Mouse (Mus musculus) stomach, postnatal 0 days (tissue): ENCODE data around the gene Tubgcp6. TPM values are rescaled to one million over a fixed set of nuclear protein-coding genes. Genes with fewer than 3 reads are reported as not detected.

Source experiments
- ATAC-seq: fragments of 200-750 bp; cut with Nextera tagmentation; 2 replicates; pipeline ENCODE4 v1.8.0; 2017; ENCODE audit not compliant: low FRiP score, low TSS enrichment
- DNase-seq: peaks from one replicate; pipeline ENCODE4 v3.0.0-alpha.2; 2016; ENCODE audit warnings: low spot score
- H3K27ac ChIP-seq: fragments of 300-500 bp; sonication (generic); replicated peaks from 2 replicates; pipeline ENCODE4 v1.5.1; 2014; ENCODE audit warnings: mild to moderate bottlenecking, control low read depth
- H3K27me3 ChIP-seq: fragments of 300-500 bp; sonication (generic); 2 replicates; pipeline ENCODE4 v1.6.1; 2014; ENCODE audit warnings: low read length; ENCODE audit not compliant: control insufficient read depth, insufficient read depth
- H3K36me3 ChIP-seq: fragments of 300-500 bp; sonication (generic); 2 replicates; pipeline ENCODE4 v1.6.1; 2014; ENCODE audit warnings: low read length, mixed read lengths; ENCODE audit not compliant: control insufficient read depth, insufficient read depth
- H3K4me1 ChIP-seq: fragments of 300-500 bp; sonication (generic); replicated peaks from 2 replicates; pipeline ENCODE4 v1.6.1; 2014; ENCODE audit warnings: antibody characterized with exemption; ENCODE audit not compliant: control insufficient read depth, insufficient read depth
- H3K4me2 ChIP-seq: fragments of 300-500 bp; sonication (generic); replicated peaks from 2 replicates; pipeline ENCODE4 v1.6.1; 2014; ENCODE audit warnings: low read depth, mild to moderate bottlenecking, control low read depth, moderate library complexity
- H3K4me3 ChIP-seq: fragments of 300-500 bp; sonication (generic); 2 replicates; pipeline ENCODE4 v1.5.1; 2014; ENCODE audit warnings: low read depth, low read length, control low read depth
- H3K9ac ChIP-seq: fragments of 300-500 bp; sonication (generic); 2 replicates; pipeline ENCODE4 v1.6.1; 2014; ENCODE audit warnings: mild to moderate bottlenecking, low read length, control low read depth, mixed read lengths
- H3K9me3 ChIP-seq: fragments of 300-500 bp; sonication (generic); 2 replicates; pipeline ENCODE4 v1.6.1; 2016; ENCODE audit warnings: low read length; ENCODE audit not compliant: control insufficient read depth
- CTCF ChIP-seq: IDR thresholded peaks from 2 replicates; pipeline ENCODE4 v1.5.1; 2016; ENCODE audit warnings: antibody characterized with exemption, low read depth, mild to moderate bottlenecking, moderate library complexity
- EP300 ChIP-seq: optimal IDR thresholded peaks from 2 replicates; pipeline ENCODE3; 2016; ENCODE audit warnings: antibody characterized with exemption
- WGBS: fragments of 180-500 bp; shearing (Covaris S2); extraction: QIAGEN DNeasy Blood & Tissue Kit; methylation state at CpG from one replicate; pipeline ENCODE4 v1.1.7; 2014; 5-methylcytosine and 5-hydroxymethylcytosine counted together
- polyA plus RNA-seq: library from polyadenylated mRNA; unstranded; fragments of >200 nt; fragmentation: Nextera tagmentation; extraction: Ambion mirVana; gene quantifications from 2 replicates; pipeline ENCODE4 v1.2.1, GENCODE M21; 2015

The Tubgcp6 gene
- polyA plus RNA-seq, 1 experiment from 2014 or later: 4.0 TPM

DNA sequence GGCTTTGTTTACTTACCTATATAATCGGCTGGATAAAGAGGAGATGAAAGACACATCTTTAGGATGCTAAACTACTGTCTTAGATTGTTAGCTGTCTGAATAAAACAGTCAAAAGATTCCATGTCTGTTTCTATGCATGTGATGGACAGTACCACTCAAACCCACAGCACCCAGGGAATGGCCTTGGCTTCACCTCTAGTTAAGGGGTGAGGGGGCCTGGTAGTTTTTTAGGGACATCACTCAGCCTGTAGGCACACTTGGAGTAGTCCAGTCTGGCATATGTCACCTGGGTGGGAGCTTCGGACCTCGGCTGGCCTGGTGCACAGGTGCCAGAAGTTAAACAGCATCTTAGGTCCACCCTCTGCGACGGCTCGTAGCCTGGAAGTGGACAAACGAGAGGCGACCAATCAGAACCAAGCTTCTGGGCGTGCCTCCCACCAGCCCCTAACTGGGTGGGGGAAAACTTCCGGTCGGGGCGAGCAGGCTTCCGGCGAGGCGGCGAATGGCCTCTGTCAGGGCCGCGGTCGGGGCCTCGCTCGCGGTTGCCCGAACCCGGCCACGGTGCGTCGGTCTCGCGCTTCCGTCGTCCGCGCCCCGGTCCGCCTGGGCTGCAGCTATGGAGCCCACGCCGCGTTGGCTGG lies 34.2 kb downstream of the Tubgcp6 start, which contains the start of gene Selenoo:
TSS of gene Selenoo (plus strand) at position 478 of the 641 bp plus-strand sequence.
- Histone ChIP-seq H3K4me3 (peak within 1 kb of the TSS; percentile 93), H3K36me3 (peaks cover 26% of the 10 kb centered on the region), H3K4me1 (no peaks in the 10 kb centered on the region; the same call in 1 of the 2 replicates), H3K9me3 (no peaks in the 10 kb centered on the region), H3K27ac (peak within 1 kb of the TSS; percentile 94), H3K9ac (peak within 1 kb of the TSS; percentile 96), H3K27me3 (no peaks in the 10 kb centered on the region), H3K4me2 (peak within 1 kb of the TSS; percentile 96)
- ATAC-seq (peak; percentile 93), DNase-seq (peak; percentile 94)
- WGBS: under 1% methylated on average over 31 of the region's 38 CpGs
- TF ChIP-seq CTCF (no peak), EP300 (no peak)

DNA sequence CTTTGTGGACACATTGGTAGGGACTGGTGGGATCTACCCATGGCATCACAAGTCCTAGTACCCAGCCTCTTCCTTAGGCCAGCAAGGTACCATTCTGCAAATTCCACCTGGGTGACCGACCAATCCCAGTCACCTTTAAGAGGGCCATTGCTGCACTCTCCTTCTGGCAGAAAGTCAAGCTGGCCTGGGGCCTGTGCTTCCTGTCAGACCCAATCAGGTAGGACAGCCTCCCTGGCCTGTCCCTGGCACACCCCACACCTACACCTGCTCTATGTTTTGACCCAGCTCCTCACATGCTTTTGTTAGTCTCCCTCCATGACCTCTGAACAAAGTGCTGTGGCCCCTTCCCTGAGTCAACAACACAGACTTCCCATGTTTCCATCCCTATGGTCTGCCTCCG lies 38.1 kb downstream of the Tubgcp6 start:
- Histone ChIP-seq H3K27me3 (no peaks in the 10 kb centered on the region), H3K4me2 (no peak overlapping the region), H3K9ac (no peak overlapping the region), H3K4me1 (no peaks in the 10 kb centered on the region; the same call in 1 of the 2 replicates), H3K27ac (no peak overlapping the region), H3K36me3 (peaks cover 26% of the 10 kb centered on the region), H3K9me3 (no peaks in the 10 kb centered on the region), H3K4me3 (no peak overlapping the region)
- TF ChIP-seq CTCF: no peak
- TF ChIP-seq EP300: no peak
- DNase-seq (no peak), ATAC-seq (no peak)
- 79% methylated on average over 2 of the region's 2 CpGs for WGBS

DNA sequence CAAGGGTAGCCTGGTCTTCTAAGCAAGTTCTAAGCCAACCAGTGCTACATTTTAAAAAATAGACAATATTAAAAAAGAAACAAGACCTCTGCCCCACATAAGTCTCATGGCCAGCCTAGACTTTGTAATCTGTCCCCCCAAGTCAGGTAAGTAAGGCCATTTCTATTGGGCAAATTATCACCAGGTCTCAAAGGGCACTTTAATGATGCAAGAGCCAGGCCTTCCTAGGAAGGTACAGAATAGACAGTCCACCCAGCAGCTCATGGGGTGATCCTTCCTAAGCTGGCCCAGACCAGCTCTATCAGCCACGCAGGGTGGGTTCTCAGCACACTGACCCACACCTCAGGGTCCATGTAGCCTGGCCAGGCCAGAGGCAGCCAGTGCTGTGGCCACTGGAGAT lies 39.0 kb downstream of the Tubgcp6 start:
- Histone ChIP-seq H3K27ac (no peak overlapping the region), H3K4me1 (no peaks in the 10 kb centered on the region), H3K9me3 (no peaks in the 10 kb centered on the region), H3K36me3 (peaks cover 26% of the 10 kb centered on the region), H3K27me3 (no peaks in the 10 kb centered on the region), H3K4me3 (no peak overlapping the region), H3K4me2 (no peak overlapping the region), H3K9ac (no peak overlapping the region)
- 100% methylated on average over 1 of the region's 1 CpGs for WGBS
- ATAC-seq: no peak
- no peak for DNase-seq
- TF ChIP-seq CTCF: no peak
- no peak for TF ChIP-seq EP300

GRCm38 (mm10) chr15:89078208-89078836 lies 44.6 kb downstream of the Tubgcp6 start:
- Histone ChIP-seq H3K27me3 (no peaks in the 10 kb centered on the region), H3K27ac (peak overlapping the region; percentile 94), H3K36me3 (0 out of 2 replicates have a peak, but pooled peaks cover 3% of the 10 kb centered on the region), H3K9me3 (no peaks in the 10 kb centered on the region), H3K4me1 (peaks cover 10% of the 10 kb centered on the region), H3K4me2 (peak overlapping the region; percentile 82), H3K4me3 (peak overlapping the region; percentile 85), H3K9ac (peak overlapping the region; percentile 94)
- TF ChIP-seq CTCF (no peak), EP300 (no peak)
- DNase-seq (peak; percentile 86), ATAC-seq (peak; percentile 72)
- 34% methylated on average over 9 of the region's 9 CpGs for WGBS

DNA sequence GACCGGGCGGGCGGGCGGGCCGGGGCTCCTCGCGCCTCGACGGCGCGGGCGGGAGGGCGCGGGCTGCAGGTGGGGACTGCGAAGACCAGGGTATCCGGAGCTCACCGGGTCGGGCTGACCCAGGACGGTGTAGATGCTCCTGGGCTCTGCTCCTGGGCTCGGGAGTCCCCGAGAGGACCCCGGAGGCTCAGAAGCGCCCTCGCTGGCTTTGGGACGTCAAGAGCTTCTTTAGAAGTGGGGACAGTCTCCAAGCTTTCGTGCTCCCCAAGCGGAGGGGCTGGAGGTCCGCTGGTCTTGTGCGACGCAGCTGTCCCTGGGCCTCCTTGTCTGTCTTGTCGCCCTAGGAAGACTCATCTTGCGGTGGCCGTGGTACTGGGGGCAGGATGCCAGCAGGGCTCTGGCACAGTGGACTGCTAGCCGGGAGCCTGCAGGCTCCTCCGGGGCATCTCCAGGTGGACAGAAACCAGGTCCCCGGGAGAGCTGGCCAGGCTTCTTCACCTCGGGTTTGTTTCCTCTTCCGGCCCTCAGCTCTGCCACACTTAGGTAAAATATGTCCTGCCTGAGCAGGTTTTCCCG lies 46.7 kb downstream of the Tubgcp6 start:
- peak; percentile 55 for DNase-seq
- H3K27me3 ChIP-seq: no peaks in the 10 kb centered on the region
- no peak for ATAC-seq
- WGBS: 0% methylated on average over 21 of the region's 39 CpGs
- H3K4me2 ChIP-seq: peak overlapping the region; percentile 82
- TF ChIP-seq CTCF: no peak
- no peak for TF ChIP-seq EP300
- H3K27ac ChIP-seq: peak overlapping the region; percentile 94
- H3K9ac ChIP-seq: peak overlapping the region; percentile 94
- no peaks in the 10 kb centered on the region for H3K9me3 ChIP-seq
- H3K4me3 ChIP-seq: peak overlapping the region; percentile 85
- peaks cover 10% of the 10 kb centered on the region for H3K4me1 ChIP-seq
- H3K36me3 ChIP-seq: no peaks in the 10 kb centered on the region
